Mouse (Mus musculus) kidney, adult 11 months (tissue): ENCODE measurements around the gene B3gnt3.
"Not testable (repeated sequence)": the region's sequence is repeated elsewhere in the genome, so short reads cannot be mapped to it uniquely, and the experiment has no call there.

Source experiments
- DNase-seq: peaks from one replicate; pipeline ENCODE4 v3.0.0; 2022

B3gnt3 gene

GRCm38 (mm10) chr8:71701414-71702086 is at the start of gene B3gnt3:
Gene B3gnt3, minus strand, starts transcription at chr8:71701789.
- no peak for DNase-seq

- not testable (repeated sequence) for DNase-seq
Measured at GRCm38 (mm10) chr8:71749321-71750075, 47.9 kb upstream of the B3gnt3 start.

GRCm38 (mm10) chr8:71747082-71747481 is 45.5 kb upstream of the B3gnt3 start:
- not testable (repeated sequence) for DNase-seq

GRCm38 (mm10) chr8:71745322-71745721 is 43.7 kb upstream of the B3gnt3 start:
- DNase-seq: no peak

- no peak for DNase-seq
Measured at GRCm38 (mm10) chr8:71742783-71743182, 41.2 kb upstream of the B3gnt3 start.

GRCm38 (mm10) chr8:71741687-71742114 is 40.1 kb upstream of the B3gnt3 start:
- DNase-seq: no peak

- no peak for DNase-seq
Measured at GRCm38 (mm10) chr8:71741226-71741625, 39.6 kb upstream of the B3gnt3 start.

- not testable (repeated sequence) for DNase-seq
Measured at GRCm38 (mm10) chr8:71738316-71738715, 36.7 kb upstream of the B3gnt3 start.

- peak; percentile 35 for DNase-seq
Measured at GRCm38 (mm10) chr8:71731652-71732230, 30.2 kb upstream of the B3gnt3 start.

- DNase-seq: no peak
Measured at GRCm38 (mm10) chr8:71728826-71729620, 27.4 kb upstream of the B3gnt3 start.

- DNase-seq: no peak
Measured at GRCm38 (mm10) chr8:71728240-71728785, 26.7 kb upstream of the B3gnt3 start.

- DNase-seq: peak; percentile 75
Measured at GRCm38 (mm10) chr8:71725122-71725924, 23.7 kb upstream of the B3gnt3 start, which contains the start of gene Fcho1. Gene Fcho1, minus strand, starts transcription at chr8:71725716.

- no peak for DNase-seq
Measured at GRCm38 (mm10) chr8:71724389-71724788, 22.8 kb upstream of the B3gnt3 start.

GRCm38 (mm10) chr8:71723047-71723551 is 21.5 kb upstream of the B3gnt3 start:
- no peak for DNase-seq

- DNase-seq: no peak
Measured at GRCm38 (mm10) chr8:71719928-71720457, 18.4 kb upstream of the B3gnt3 start.

GRCm38 (mm10) chr8:71719218-71719617 is 17.6 kb upstream of the B3gnt3 start:
- DNase-seq: no peak

- no peak for DNase-seq
Measured at GRCm38 (mm10) chr8:71718252-71718651, 16.7 kb upstream of the B3gnt3 start.

GRCm38 (mm10) chr8:71717096-71717495 is 15.5 kb upstream of the B3gnt3 start:
- DNase-seq: no peak

- no peak for DNase-seq
Measured at GRCm38 (mm10) chr8:71716561-71717053, 15.0 kb upstream of the B3gnt3 start.

- DNase-seq: no peak
Measured at GRCm38 (mm10) chr8:71715531-71715930, 13.9 kb upstream of the B3gnt3 start.

- no peak for DNase-seq
Measured at GRCm38 (mm10) chr8:71711574-71711973, 10.0 kb upstream of the B3gnt3 start.
